Mouse (Mus musculus): ENCODE results near the gene Chek2. TPM values are rescaled to one million over a fixed set of nuclear protein-coding genes. Genes with fewer than 3 reads are reported as not detected.

Gene Chek2
- 1.2 and 1.4 TPM in 2 replicates for polyA plus RNA-seq (2012)

DNA sequence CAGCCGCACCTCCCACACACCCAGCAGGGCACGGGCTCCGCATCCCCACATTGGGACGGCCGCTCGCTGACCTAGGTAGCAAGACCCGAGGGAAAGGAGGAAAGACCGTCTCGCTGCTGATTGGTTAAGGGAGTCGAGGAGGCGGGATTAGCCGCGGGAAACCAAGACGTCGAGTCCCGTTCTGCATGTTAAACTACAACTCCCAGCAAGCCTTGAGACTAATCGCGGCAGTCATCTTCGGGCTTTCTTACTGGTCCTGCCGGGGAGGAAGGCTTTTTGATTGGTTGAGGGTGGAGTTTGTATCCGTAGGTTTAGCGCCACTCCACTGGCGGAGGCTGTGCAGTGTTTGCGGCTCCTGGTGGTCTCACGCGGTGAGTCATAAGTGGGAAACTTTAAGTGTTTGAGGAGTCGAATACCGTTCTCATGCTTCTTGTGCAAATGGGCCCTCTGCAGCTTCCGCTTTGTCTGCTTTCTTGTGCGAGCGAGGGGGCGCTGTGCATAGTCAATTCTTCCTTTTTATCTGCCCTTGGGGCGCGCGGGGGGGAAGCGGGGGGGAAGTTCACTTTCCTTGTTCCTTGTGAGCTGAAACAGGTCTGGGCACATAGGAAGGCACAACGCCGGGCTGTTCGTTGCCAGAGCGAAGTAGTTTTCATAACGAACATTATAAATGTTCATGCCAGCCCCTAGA is at the start of gene Chek2, which contains the start of gene Hscb:
Gene Chek2 (plus strand): TSS at position 302 of the 688 bp plus-strand sequence.
Gene Hscb (minus strand): TSS at position 100 of the 688 bp plus-strand sequence.

DNA sequence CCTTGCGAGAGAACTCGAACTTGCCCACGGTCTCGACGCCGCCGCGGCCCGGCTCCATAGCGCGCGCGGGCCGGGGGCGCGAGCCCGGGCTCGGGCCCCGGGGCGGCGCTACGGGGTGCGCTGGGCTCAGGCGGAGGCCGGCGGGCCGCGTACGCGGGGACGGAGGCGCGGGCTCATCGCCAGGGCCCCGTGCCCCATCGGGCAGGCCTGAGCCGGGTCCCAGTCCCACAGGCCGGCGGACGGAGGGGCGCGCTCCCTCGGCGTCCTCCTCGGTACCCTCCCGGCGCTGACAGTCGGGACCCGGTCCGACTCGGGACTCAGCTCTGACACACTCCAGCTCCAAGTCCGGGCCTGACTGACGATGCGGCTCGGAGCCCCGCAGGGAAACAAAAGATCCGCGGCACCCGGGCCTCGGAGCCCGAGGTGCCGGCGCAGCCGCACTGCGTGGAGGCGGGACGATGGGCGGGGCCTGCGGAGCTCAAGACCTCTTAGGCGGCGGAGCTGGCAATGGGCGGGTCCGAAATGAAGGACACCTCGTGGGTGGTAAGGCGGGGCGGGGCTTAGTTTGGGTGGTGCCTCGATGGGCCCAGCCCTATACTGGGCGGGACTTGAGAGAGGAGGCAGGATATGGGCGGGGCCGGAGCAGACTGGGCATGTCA is 30.0 kb upstream of the Chek2 start, which contains the start of gene Ulk1:
Gene Ulk1 (minus strand): TSS at position 431 of the 659 bp plus-strand sequence.

DNA sequence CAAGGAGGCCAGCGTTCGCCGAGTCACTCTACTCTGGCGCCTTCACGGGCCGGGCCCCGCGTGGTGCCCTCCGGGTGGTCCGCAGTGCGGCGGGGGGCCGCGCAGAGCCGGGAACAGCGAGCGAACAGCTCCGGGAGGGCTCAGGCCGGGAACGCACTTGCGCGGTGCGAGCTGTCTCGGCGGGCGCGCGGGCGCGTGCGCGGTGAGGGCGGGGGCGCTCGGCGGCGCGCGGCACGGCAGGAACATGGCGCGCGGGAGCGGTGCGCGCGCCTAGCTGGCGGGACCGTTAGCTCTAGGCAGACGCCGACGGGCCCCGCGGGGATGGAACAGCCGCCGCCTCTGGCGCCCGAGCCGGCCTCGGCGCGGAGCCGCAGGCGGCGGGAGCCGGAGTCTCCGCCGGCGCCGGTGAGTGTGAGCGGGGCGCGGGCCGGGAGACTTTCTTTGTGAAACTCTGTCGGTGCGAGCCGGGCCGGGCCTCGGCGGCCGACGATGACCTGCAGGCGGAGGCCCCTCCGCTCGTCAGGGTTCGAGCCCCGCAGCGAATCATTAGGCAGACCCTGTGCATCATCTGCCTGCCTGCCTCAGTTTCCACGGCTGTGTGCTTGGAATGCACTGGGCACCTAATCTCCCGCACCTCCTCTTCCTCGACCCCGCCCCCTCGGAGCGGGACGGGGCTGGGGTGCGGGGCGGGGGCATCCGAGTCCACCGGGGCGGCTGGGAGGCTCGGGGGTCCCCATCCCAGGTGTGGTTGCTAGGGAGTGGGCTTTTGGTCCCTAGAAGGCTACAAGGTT is 40.0 kb downstream of the Chek2 start, which contains the start of gene Ttc28:
Gene Ttc28 (plus strand): TSS at position 220 of the 791 bp plus-strand sequence.

Other genes with a start within 250 kb of the Chek2 start
- 151 and 164 TPM in 2 replicates for gene Noc4l, start 186.6 kb upstream of the Chek2 start, polyA plus RNA-seq (2012)
- gene Ddx51, start 186.5 kb upstream of the Chek2 start, polyA plus RNA-seq (2012) = 12.1 and 21.9 TPM in 2 replicates
- gene Ep400, start 69.3 kb upstream of the Chek2 start, polyA plus RNA-seq (2012) = 74.3 and 108 TPM in 2 replicates
- gene Pus1, start 59.3 kb upstream of the Chek2 start, polyA plus RNA-seq (2012) = 122 and 156 TPM in 2 replicates
- gene Ulk1, start 29.9 kb upstream of the Chek2 start, polyA plus RNA-seq (2012) = 145 and 188 TPM in 2 replicates
- 39.5 and 51.0 TPM in 2 replicates for gene Hscb, start 202 bp upstream of the Chek2 start, polyA plus RNA-seq (2012)
- 2.9 and 5.1 TPM in 2 replicates for gene Ttc28, start 39.8 kb downstream of the Chek2 start, polyA plus RNA-seq (2012)

All from megakaryocyte-erythroid progenitor cell, adult 5 weeks (primary cell).